Mouse (Mus musculus): Measurements from ENCODE around the gene Zbtb16. TPM values are rescaled to one million over a fixed set of nuclear protein-coding genes. Genes with fewer than 3 reads are reported as not detected.

Gene Zbtb16
- total and polyA plus RNA-seq, 3 experiments = 0.04 to 0.72 TPM; not detected in 1

GRCm38 (mm10) chr9:48787321-48787720 is 48.7 kb downstream of the Zbtb16 start:
- no peak for DNase-seq (ENCODE audit: low read depth, low spot score)
- TF ChIP-seq MYB (IDR thresholded peaks at IDR 0.05; ENCODE audit: low read depth, low read length) (no peak), ZKSCAN1 (IDR thresholded peaks at IDR 0.05; ENCODE audit: low read depth, low read length) (no peak), E2F4 (IDR thresholded peaks at IDR 0.05; ENCODE audit: borderline replicate concordance, low read depth, low read length) (no peak), HCFC1 (IDR thresholded peaks at IDR 0.05; ENCODE audit: low read depth, low read length) (no peak), MAFK (IDR thresholded peaks at IDR 0.05; ENCODE audit: borderline replicate concordance, low read depth, low read length) (no peak), CTCF (IDR thresholded peaks at IDR 0.05 in 2 of 3, conservative IDR thresholded peaks at IDR 0.05 in 1 of 3; ENCODE audit: control insufficient read depth in 1 of 3, insufficient read depth in 1 of 3, low read depth in 2 of 3, low read length in 3 of 3, poor library complexity in 1 of 3, severe bottlenecking in 1 of 3) (no peak), MXI1 (IDR thresholded peaks at IDR 0.05; ENCODE audit: low read depth, low read length) (no peak), POLR2AphosphoS2 (IDR thresholded peaks at IDR 0.05; ENCODE audit: low read length) (no peak), JUND (IDR thresholded peaks at IDR 0.05; ENCODE audit: low read depth, low read length) (no peak), MEF2A (IDR thresholded peaks at IDR 0.05; ENCODE audit: extremely low read depth, insufficient replicate concordance, low read depth, low read length, poor library complexity, severe bottlenecking) (no peak), EP300 (IDR thresholded peaks at IDR 0.05; ENCODE audit: low read depth in 1 of 2, low read length in 2 of 2) (no peak), MAZ (IDR thresholded peaks at IDR 0.05; ENCODE audit: low read depth, low read length) (no peak), ZNF384 (IDR thresholded peaks at IDR 0.05; ENCODE audit: low read depth, low read length) (no peak), TBP (IDR thresholded peaks at IDR 0.05; ENCODE audit: low read depth, low read length) (no peak)
- H3K4me3 ChIP-seq (ENCODE audit: control insufficient read depth in 1 of 2, insufficient read depth in 1 of 2, low read depth in 2 of 2, low read length in 2 of 2) = no peak overlapping the region; a peak in 1 of 4 replicates
- peaks cover under 1 to 12% of the 10 kb centered on the region in 2 experiments; a peak in 2 of 4 replicates for H3K4me1 ChIP-seq (ENCODE audit: control insufficient read depth in 1 of 2, insufficient read depth in 2 of 2, low read length in 2 of 2)
- no peak overlapping the region for H3K27ac ChIP-seq (ENCODE audit: control insufficient read depth, low read depth, low read length)
- H3K79me2 ChIP-seq (ENCODE audit: control insufficient read depth, insufficient read depth, low read length, poor library complexity) = no peaks in the 10 kb centered on the region
- H3K9ac ChIP-seq (ENCODE audit: control insufficient read depth, low read depth, low read length, poor library complexity, severe bottlenecking) = no peak overlapping the region
- no peaks in the 10 kb centered on the region for H3K9me3 ChIP-seq (replicated peaks; ENCODE audit: insufficient read depth, low read length)
- H3K36me3 ChIP-seq (ENCODE audit: control insufficient read depth in 1 of 2, insufficient read depth in 2 of 2, low read length in 2 of 2) = peaks cover 0 to 9% of the 10 kb centered on the region in 2 experiments; a peak in 2 of 4 replicates
- H3K27me3 ChIP-seq (ENCODE audit: control insufficient read depth in 1 of 2, insufficient read depth in 2 of 2, low read length in 2 of 2) = no peaks in the 10 kb centered on the region

DNA sequence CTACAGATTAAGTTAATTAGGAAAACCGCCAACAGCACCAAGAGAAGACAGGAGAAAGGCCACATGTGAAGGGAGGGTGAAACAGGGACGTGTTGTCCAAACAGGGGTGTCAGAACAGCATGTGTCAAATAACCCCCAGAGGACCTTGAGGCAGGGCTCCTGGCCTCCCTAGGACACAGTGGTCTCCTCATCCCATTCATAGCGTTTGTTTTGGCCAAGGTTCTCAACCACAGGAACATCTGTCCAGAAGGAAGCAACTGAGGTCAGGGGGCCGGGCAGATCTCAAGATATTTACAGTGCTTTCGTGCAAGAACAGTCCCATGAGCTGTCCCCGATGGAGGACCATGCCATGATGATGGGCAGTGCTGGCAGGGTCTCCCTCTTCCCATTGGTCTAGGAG is 49.2 kb downstream of the Zbtb16 start:
- Histone ChIP-seq H3K9me3 (replicated peaks; ENCODE audit: insufficient read depth, low read length) (no peaks in the 10 kb centered on the region), H3K79me2 (ENCODE audit: control insufficient read depth, insufficient read depth, low read length, poor library complexity) (no peaks in the 10 kb centered on the region), H3K4me1 (ENCODE audit: control insufficient read depth in 1 of 2, insufficient read depth in 2 of 2, low read length in 2 of 2) (peaks cover 0 to 9% of the 10 kb centered on the region in 2 experiments; a peak in 2 of 4 replicates), H3K4me3 (ENCODE audit: control insufficient read depth in 1 of 2, insufficient read depth in 1 of 2, low read depth in 2 of 2, low read length in 2 of 2) (peak overlapping the region; percentile 8 to 41; a peak in 3 of 4 replicates), H3K36me3 (ENCODE audit: control insufficient read depth in 1 of 2, insufficient read depth in 2 of 2, low read length in 2 of 2) (peaks cover 0 to 8% of the 10 kb centered on the region in 2 experiments; a peak in 2 of 4 replicates), H3K27me3 (ENCODE audit: control insufficient read depth in 1 of 2, insufficient read depth in 2 of 2, low read length in 2 of 2) (no peaks in the 10 kb centered on the region), H3K27ac (ENCODE audit: control insufficient read depth, low read depth, low read length) (no peak overlapping the region), H3K9ac (ENCODE audit: control insufficient read depth, low read depth, low read length, poor library complexity, severe bottlenecking) (no peak overlapping the region)
- peak; percentile 25 for DNase-seq (ENCODE audit: low read depth, low spot score)
- TF ChIP-seq KAT2A (conservative IDR thresholded peaks at IDR 0.05; ENCODE audit: low read depth, low read length) (no peak), GABPA (IDR thresholded peaks at IDR 0.05; ENCODE audit: low read depth, low read length) (no peak), TCF12 (IDR thresholded peaks at IDR 0.05; ENCODE audit: low read depth, low read length) (no peak), CHD1 (IDR thresholded peaks at IDR 0.05; ENCODE audit: low read depth, low read length) (no peak), MAFK (IDR thresholded peaks at IDR 0.05; ENCODE audit: borderline replicate concordance, low read depth, low read length) (no peak), USF1 (IDR thresholded peaks at IDR 0.05; ENCODE audit: low read depth, low read length) (no peak), TAL1 (IDR thresholded peaks at IDR 0.05; ENCODE audit: low read length) (no peak), MYC (IDR thresholded peaks at IDR 0.05; ENCODE audit: low read depth, low read length) (no peak), JUND (IDR thresholded peaks at IDR 0.05; ENCODE audit: low read depth, low read length) (no peak), E2F4 (IDR thresholded peaks at IDR 0.05; ENCODE audit: borderline replicate concordance, low read depth, low read length) (no peak), HCFC1 (IDR thresholded peaks at IDR 0.05; ENCODE audit: low read depth, low read length) (no peak), ZMIZ1 (IDR thresholded peaks at IDR 0.05; ENCODE audit: low read depth, low read length) (no peak), NELFE (IDR thresholded peaks at IDR 0.05; ENCODE audit: low read depth, low read length) (no peak), NRF1 (IDR thresholded peaks at IDR 0.05; ENCODE audit: insufficient read depth, low read depth, low read length, poor library complexity, severe bottlenecking) (no peak), MXI1 (IDR thresholded peaks at IDR 0.05; ENCODE audit: low read depth, low read length) (no peak), MYB (IDR thresholded peaks at IDR 0.05; ENCODE audit: low read depth, low read length) (no peak)
